Mouse (Mus musculus): ENCODE measurements at regions not wholly inside any gene's neighbourhood (a gene's known extent, or its start where the extent isn't known, plus 50 kb on each side); places are given as distances from the start of the nearest gene placed in this dataset.

DNA sequence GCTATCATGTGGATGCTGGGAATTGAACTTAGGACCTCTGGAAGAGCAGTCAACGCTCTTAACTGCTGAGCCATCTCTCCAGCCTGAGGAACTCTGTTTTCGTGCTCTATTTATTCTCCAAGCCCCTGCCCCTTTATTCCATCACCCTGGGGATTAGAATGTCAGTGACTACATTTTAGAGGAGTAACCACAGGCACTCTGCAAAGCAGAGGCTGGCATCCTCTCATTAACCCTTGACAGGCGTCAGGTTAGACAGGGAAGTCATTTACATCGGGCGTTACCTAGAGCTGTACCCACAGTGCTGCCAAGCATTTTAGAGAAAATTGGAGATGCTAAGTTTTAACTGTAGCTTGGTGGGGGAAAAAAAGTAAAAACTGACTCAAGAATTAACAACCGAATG lies 105.4 kb upstream of the Krr1 start:
- TF ChIP-seq CTCF (IDR thresholded peaks at IDR 0.05; ENCODE audit: extremely low read depth, insufficient read length, insufficient replicate concordance, low read depth, low read length) (no peak), POLR2A (IDR thresholded peaks at IDR 0.05; ENCODE audit: low read depth, low read length) (no peak)

All from small intestine, adult 2 months (tissue).